Mouse (Mus musculus): ENCODE measurements around the gene Rnft1.

The Rnft1 gene

DNA sequence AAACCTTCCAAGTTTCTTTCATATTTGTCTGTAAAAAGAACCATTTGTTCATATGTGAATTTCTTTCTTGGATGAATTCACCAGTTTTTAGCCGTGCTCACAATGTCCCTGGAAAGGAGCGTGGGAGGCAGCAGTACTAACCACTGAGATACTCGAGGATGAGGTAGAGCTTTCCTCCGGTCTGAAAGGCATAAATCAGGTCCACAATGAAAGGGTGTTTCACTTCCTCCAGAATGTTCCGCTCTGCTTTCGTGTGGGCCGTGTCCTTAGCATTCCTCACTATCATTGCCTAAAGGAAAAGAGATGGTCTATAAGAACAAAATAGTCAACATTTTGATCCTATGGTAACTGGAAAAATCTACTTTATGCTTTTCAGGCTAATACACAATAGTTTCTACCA is 35.3 kb downstream of the Rnft1 start:
- 72% methylated on average over 7 of the region's 7 CpGs for WGBS

DNA sequence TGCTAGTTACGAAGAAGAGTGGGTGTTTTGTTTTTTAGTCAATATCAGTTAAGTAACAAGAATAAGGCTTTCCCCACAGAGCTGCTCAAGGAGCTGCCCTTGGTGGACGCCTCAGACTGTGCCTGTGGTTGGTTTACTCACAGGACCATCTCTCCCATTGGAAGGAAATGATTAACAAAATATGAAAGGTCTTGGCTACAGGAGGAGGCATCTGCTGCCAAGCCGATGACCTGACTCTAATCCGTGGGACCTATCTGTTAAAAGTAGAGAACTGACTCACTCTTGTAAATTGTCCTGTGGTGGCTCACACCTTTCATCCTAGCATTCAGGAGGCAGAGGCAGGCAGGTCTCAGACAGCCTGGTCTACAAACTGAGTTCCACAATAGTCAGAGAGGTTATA is 43.1 kb downstream of the Rnft1 start:
- WGBS = 88% methylated on average over 4 of the region's 4 CpGs

DNA sequence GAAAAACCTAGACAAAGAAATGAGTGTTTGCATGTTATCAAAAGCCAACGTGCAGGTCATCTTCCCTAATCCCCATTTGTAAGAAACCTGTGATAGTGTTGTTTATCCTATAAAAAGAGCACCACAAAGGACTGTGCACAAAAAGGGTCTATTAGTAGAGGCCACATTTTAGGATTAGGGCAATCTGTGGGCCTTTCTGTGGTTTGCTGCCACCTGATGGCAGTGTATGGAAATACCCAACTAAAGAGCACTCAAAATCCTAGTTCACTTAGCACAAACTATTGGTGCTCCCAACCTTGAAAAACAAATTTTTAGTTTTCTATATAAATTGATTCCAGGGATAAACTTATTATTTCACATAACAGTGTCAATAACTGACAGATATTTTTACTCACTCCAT is 48.4 kb downstream of the Rnft1 start:
- 47% methylated on average over 1 of the region's 1 CpGs for WGBS

- WGBS = 86% methylated on average over 6 of the region's 6 CpGs
Measured at GRCm38 (mm10) chr11:86533302-86533701, 48.8 kb downstream of the Rnft1 start.

DNA sequence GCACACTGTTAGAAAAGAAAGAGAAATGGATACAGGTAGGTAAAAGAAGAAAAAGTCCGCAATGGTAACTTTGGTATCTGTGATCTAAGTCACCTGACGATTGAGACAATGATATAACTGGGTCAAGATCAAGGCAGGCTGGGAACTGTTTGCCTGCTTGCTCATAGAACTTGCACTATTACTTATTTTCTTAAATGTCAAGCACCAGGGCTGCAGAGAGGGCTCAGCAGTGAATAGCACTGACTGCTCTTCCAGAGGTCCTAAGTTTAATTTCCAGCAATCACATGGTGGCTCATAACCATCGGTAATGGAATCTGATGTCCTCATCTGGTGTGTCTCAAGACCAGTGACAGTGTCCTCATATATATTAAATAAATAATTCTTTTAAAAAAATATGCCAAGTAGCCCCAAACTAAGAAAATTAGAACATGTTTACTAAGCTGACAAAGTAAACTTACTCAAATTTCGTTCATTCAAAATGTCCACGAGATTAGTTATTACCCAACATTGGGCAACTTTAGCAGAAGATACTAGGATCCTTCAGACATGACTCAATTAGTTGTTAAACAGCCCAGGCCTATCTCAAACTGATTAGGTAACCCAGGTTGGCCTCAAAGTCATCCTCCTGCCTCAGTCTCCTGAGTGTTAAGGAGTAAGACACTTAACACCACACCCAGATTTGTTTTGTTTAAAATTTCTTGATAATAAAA is 49.9 kb downstream of the Rnft1 start:
- WGBS = 95% methylated on average over 5 of the region's 5 CpGs

DNA sequence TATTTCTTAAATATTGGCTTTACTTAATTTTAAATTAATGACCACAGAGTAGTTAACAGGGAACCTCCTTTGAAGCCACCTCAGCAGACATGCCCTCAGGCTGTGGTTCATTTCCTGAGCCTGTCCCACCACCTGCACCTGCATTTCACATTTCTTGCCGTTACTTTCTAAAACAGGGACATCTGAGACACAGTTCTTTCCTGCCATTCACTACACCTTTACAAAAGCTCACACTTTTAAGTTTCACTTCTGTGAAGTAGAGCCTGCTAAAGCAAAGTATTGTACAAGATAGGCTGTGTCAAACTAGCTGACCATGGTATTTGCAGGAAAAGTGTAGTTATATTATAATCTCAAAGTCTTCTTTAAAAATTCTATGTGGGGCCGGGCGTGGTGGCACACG is 54.3 kb downstream of the Rnft1 start:
- WGBS = 90% methylated on average over 4 of the region's 4 CpGs

GRCm38 (mm10) chr11:86539716-86540475 is 55.4 kb downstream of the Rnft1 start:
- 61% methylated on average over 6 of the region's 6 CpGs for WGBS

DNA sequence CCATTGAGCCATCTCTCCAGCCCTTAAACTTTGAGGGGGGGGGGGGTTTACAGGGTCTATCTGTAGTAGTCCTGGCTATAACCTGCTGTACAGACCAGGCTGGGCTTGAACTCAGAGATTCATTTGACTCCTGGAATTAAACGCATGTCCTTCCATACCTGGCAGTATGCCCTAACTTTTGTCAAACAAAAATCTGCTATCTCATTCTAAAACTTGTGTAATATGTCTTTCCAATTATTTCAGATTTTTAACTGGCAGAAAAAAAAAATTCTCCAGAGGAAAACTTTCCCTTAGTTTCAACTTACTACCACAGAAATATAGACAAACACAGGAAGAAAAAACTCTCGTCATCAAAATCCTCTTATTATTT is 56.0 kb downstream of the Rnft1 start:
- 60% methylated on average over 2 of the region's 2 CpGs for WGBS

DNA sequence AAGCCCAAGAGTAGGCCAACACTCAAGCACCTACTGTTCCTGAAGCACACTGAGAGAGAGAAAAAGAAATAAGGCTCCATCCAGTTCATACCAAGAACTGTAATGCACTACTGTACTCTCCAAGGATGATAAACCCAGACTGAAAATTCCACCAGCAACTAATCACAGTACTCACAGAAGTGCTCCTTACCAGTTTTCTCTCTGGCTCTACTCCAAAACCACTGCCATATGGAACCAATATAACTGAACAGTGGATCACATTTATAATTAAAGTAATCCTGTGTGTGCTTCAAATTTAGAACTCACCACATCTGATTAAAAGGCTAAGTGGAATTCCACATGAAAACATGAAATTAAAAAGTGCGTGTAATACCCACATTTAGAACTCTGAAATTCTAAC is 58.4 kb downstream of the Rnft1 start:
- WGBS = 60% methylated on average over 1 of the region's 1 CpGs

GRCm38 (mm10) chr11:86543960-86544638 is 59.6 kb downstream of the Rnft1 start:
- WGBS = under 1% methylated on average over 47 of the region's 50 CpGs

DNA sequence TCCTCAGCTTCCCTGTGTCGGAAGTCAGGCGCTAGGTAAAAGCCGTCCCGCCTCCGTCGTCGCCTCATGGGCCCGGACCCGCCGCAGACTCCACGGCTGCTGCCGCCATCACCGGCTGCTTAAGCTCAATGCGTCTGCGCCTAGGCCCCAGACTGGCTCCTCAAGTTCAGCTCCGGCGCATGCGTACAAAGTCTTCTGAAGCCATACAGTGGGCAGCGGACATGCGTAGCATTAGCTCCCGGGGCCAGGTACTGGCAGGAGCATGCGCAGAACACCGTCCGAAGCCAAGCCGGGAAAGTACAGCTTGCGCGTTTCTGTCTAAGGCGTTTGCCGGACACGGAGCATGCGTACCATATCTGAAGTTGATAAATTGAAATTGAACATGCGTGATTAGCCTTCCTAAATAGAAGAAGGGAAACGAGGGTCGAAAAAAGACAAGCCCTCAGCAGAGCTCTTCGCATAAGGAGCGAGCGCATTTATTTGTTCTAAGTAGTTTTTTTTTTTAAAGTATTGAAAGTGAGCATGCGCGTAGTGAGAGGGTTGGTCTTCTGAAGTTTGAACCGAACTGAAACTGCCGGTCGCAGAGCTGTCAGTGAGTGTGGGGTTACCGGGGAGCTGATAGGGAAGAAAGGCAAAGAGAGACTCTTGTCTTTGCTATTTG is 60.3 kb downstream of the Rnft1 start, which contains the start of the genes Rps6kb1 and Tubd1:
TSS of gene Rps6kb1 (minus strand) at position 167 of the 661 bp plus-strand sequence.
TSS of gene Tubd1 (plus strand) at position 353 of the 661 bp plus-strand sequence.
- WGBS = under 1% methylated on average over 43 of the region's 43 CpGs

DNA sequence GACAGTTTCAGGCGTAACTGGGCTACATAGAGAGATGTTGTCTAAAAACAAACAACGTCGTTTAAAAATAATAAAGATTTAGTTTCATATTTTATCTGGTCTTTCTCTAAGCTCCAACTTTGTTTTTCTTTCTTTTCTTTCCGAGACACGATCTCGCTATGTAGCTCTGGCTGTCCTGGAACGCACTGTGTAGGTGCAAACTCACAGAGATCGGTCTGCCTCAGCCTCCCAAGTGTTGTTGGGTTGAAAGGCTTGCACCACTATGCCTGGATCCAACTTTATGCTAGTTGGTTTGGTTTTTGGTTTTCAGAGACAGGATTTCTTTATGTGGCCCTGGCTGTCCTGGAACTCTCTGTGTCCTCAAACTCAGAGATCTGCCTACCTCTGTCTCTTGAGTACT is 61.1 kb downstream of the Rnft1 start:
- 62% methylated on average over 8 of the region's 8 CpGs for WGBS

DNA sequence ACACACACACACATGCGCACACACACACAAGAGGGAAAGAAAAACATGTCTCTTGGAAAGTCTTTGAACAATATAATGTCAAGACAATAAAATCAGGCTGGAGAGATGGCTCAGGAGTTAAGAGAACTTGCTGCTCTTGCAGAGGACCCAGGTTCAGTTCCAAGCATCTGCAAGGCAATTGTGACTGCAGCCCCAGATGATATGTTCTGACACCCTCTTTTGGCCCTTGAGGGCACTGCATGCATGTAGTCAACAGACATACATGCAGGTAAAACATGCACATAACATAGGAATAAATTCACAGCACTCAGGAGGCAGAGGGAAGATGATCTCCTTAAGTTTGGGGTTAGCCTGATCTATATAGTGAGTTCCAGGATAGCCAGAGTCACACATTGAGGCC is 63.0 kb downstream of the Rnft1 start:
- WGBS = 93% methylated on average over 1 of the region's 1 CpGs

All from cerebral cortex, adult 2 months (tissue).